Mouse (Mus musculus) lung, postnatal 0 days (tissue): ENCODE data around the gene Ccndbp1.

Experiments used
- CTCF ChIP-seq: IDR thresholded peaks from 2 replicates; pipeline ENCODE4 v1.5.1; 2016; ENCODE audit warnings: antibody characterized with exemption, mild to moderate bottlenecking
- EP300 ChIP-seq: IDR thresholded peaks from 2 replicates; pipeline ENCODE4 v1.6.1; 2016; ENCODE audit warnings: antibody characterized with exemption, mild to moderate bottlenecking, control low read depth

DNA sequence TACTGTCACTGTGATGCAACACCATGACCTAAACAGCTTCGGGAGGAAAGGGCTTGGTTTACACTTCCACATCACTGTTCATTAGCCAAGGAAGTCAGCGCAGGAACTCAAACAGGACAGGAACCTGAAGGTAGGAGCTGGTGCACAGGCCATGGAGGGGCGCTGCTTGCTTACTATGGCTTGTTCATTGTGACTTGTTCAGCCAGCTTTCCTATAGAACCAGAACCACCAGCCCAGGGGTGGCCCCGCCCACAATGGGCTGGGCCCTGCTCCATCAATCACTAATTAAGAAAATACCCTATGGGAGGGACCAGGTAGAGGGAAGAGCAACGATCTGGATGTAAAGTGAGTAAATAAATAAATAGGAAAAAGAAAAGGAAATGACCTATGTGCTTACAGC lies 35.2 kb upstream of the Ccndbp1 start:
- TF ChIP-seq CTCF (peak; percentile 23), EP300 (no peak)
